Mouse (Mus musculus) stomach, postnatal 0 days (tissue): ENCODE measurements at regions not wholly inside any gene's neighbourhood (a gene's known extent, or its start where the extent isn't known, plus 50 kb on each side); places are given as distances from the start of the nearest gene placed in this dataset.

Experiments
- CTCF ChIP-seq: IDR thresholded peaks from 2 replicates; pipeline ENCODE4 v1.5.1; 2016; ENCODE audit warnings: antibody characterized with exemption, low read depth, mild to moderate bottlenecking, moderate library complexity
- EP300 ChIP-seq: optimal IDR thresholded peaks from 2 replicates; pipeline ENCODE3; 2016; ENCODE audit warnings: antibody characterized with exemption

DNA sequence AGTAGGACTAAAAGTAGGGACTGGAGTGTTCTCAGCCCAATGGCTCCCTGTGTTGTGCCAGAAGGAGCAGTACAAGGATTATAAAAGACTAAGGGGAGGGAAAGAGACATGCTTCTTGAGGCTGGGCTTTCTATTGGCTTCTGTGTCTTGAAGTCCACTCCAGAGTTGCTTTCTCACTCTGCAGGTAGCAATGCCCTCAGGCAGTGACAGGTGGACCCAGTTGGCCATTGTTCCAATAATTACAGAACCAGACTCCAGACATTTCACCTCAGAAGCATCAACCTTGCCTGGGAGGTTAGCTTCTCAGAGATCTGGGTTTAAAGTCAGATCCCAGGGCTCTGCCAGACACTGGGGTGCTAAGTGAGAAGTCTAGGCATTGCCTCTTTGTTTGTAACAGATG lies 136.3 kb upstream of the Tll1 start:
- TF ChIP-seq CTCF (no peak), EP300 (no peak)
